Mouse (Mus musculus): ENCODE measurements around the gene Olfr346. TPM values are rescaled to one million over a fixed set of nuclear protein-coding genes. Genes with fewer than 3 reads are reported as not detected.

Olfr346 gene
- total RNA-seq (2014; rRNA removed) (not detected in 2 replicates), polyA plus RNA-seq (2015; fragmentation: Nextera tagmentation; extraction: Ambion mirVana) (not detected in 2 replicates)

- no peak for TF ChIP-seq CTCF (IDR thresholded peaks at IDR 0.05)
- Histone ChIP-seq H3K9ac (replicated peaks; ENCODE audit: low read length, poor library complexity, severe bottlenecking) (no peak within 1 kb of the TSS), H3K9me3 (ENCODE audit: low read length) (peaks cover 10% of the 10 kb centered on the region; the same call in 1 of the 2 replicates), H3K4me2 (ENCODE audit: low read depth, low read length, poor library complexity, severe bottlenecking) (no peak within 1 kb of the TSS), H3K36me3 (ENCODE audit: insufficient read depth, low read length) (no peaks in the 10 kb centered on the region), H3K4me3 (ENCODE audit: low read depth, low read length) (no peak within 1 kb of the TSS), H3K4me1 (ENCODE audit: insufficient read depth, low read length) (no peaks in the 10 kb centered on the region), H3K27ac (ENCODE audit: low read depth, low read length) (no peak within 1 kb of the TSS), H3K27me3 (ENCODE audit: insufficient read depth, low read length) (no peaks in the 10 kb centered on the region)
- ATAC-seq (ENCODE audit: low FRiP score) (no peak), DNase-seq (ENCODE audit: low spot score) (no peak)
- WGBS, result 91% methylated on average over 1 of the region's 1 CpGs
Measured at GRCm38 (mm10) chr2:36685488-36685887, at the start of gene Olfr346. TSS of gene Olfr346 (plus strand) at chr2:36685788.

- H3K27me3 ChIP-seq (ENCODE audit: insufficient read depth, low read length), result no peaks in the 10 kb centered on the region
- no peak within 1 kb of the TSS for H3K4me3 ChIP-seq (ENCODE audit: low read depth, low read length)
- no peak for TF ChIP-seq CTCF (IDR thresholded peaks at IDR 0.05)
- ATAC-seq (ENCODE audit: low FRiP score) (no peak), DNase-seq (ENCODE audit: low spot score) (no peak)
- no peaks in the 10 kb centered on the region for H3K4me1 ChIP-seq (ENCODE audit: insufficient read depth, low read length)
- H3K9me3 ChIP-seq (ENCODE audit: low read length), result 0 out of 2 replicates have a peak, but pooled peaks cover 9% of the 10 kb centered on the region
- no peak within 1 kb of the TSS for H3K27ac ChIP-seq (ENCODE audit: low read depth, low read length)
- WGBS, result 79% methylated on average over 1 of the region's 1 CpGs
- no peaks in the 10 kb centered on the region for H3K36me3 ChIP-seq (ENCODE audit: insufficient read depth, low read length)
- no peak within 1 kb of the TSS for H3K9ac ChIP-seq (replicated peaks; ENCODE audit: low read length, poor library complexity, severe bottlenecking)
- no peak within 1 kb of the TSS for H3K4me2 ChIP-seq (ENCODE audit: low read depth, low read length, poor library complexity, severe bottlenecking)
Measured at GRCm38 (mm10) chr2:36639741-36640140, 45.8 kb upstream of the Olfr346 start, which contains the start of gene Olfr345. TSS of gene Olfr345 (plus strand) at chr2:36640041.

GRCm38 (mm10) chr2:36731602-36732001 is 46.0 kb downstream of the Olfr346 start, which contains the start of gene Olfr347:
TSS of gene Olfr347 (plus strand) at chr2:36731902.
- Histone ChIP-seq H3K4me2 (ENCODE audit: low read depth, low read length, poor library complexity, severe bottlenecking) (no peak within 1 kb of the TSS), H3K27me3 (ENCODE audit: insufficient read depth, low read length) (no peaks in the 10 kb centered on the region), H3K27ac (ENCODE audit: low read depth, low read length) (no peak within 1 kb of the TSS), H3K4me3 (ENCODE audit: low read depth, low read length) (no peak within 1 kb of the TSS), H3K9ac (replicated peaks; ENCODE audit: low read length, poor library complexity, severe bottlenecking) (no peak within 1 kb of the TSS), H3K9me3 (ENCODE audit: low read length) (peaks cover 15% of the 10 kb centered on the region), H3K4me1 (ENCODE audit: insufficient read depth, low read length) (no peaks in the 10 kb centered on the region), H3K36me3 (ENCODE audit: insufficient read depth, low read length) (no peaks in the 10 kb centered on the region)
- ATAC-seq (ENCODE audit: low FRiP score) (no peak), DNase-seq (ENCODE audit: low spot score) (no peak)
- TF ChIP-seq CTCF (IDR thresholded peaks at IDR 0.05), result no peak

- Histone ChIP-seq H3K27ac (ENCODE audit: low read depth, low read length) (no peak overlapping the region), H3K4me2 (ENCODE audit: low read depth, low read length, poor library complexity, severe bottlenecking) (no peak overlapping the region), H3K9ac (replicated peaks; ENCODE audit: low read length, poor library complexity, severe bottlenecking) (no peak overlapping the region), H3K9me3 (ENCODE audit: low read length) (peaks cover 4% of the 10 kb centered on the region; the same call in 1 of the 2 replicates), H3K4me1 (ENCODE audit: insufficient read depth, low read length) (no peaks in the 10 kb centered on the region), H3K27me3 (ENCODE audit: insufficient read depth, low read length) (no peaks in the 10 kb centered on the region), H3K4me3 (ENCODE audit: low read depth, low read length) (no peak overlapping the region), H3K36me3 (ENCODE audit: insufficient read depth, low read length) (no peaks in the 10 kb centered on the region)
- no peak for ATAC-seq (ENCODE audit: low FRiP score)
- 56% methylated on average over 3 of the region's 3 CpGs for WGBS
- no peak for DNase-seq (ENCODE audit: low spot score)
- no peak for TF ChIP-seq CTCF (IDR thresholded peaks at IDR 0.05)
Measured at GRCm38 (mm10) chr2:36736226-36736625, 50.6 kb downstream of the Olfr346 start.

Other genes starting within 250 kb of the Olfr346 start
- gene Olfr340, start 233.2 kb upstream of the Olfr346 start, total RNA-seq (2014; rRNA removed), result not detected in 2 replicates
- gene Olfr340, start 233.2 kb upstream of the Olfr346 start, polyA plus RNA-seq (2015; fragmentation: Nextera tagmentation; extraction: Ambion mirVana), result not detected in 2 replicates
- not detected in 2 replicates for gene Olfr341, start 203.3 kb upstream of the Olfr346 start, total RNA-seq (2014; rRNA removed)
- gene Olfr341, start 203.3 kb upstream of the Olfr346 start, polyA plus RNA-seq (2015; fragmentation: Nextera tagmentation; extraction: Ambion mirVana), result not detected in 2 replicates
- gene Olfr342, start 160.8 kb upstream of the Olfr346 start, total RNA-seq (2014; rRNA removed), result not detected in 2 replicates
- gene Olfr342, start 160.8 kb upstream of the Olfr346 start, polyA plus RNA-seq (2015; fragmentation: Nextera tagmentation; extraction: Ambion mirVana), result not detected in 2 replicates
- gene Olfr344, start 119.1 kb upstream of the Olfr346 start, total RNA-seq (2014; rRNA removed), result not detected in 2 replicates
- not detected in 2 replicates for gene Olfr344, start 119.1 kb upstream of the Olfr346 start, polyA plus RNA-seq (2015; fragmentation: Nextera tagmentation; extraction: Ambion mirVana)
- not detected in 2 replicates for gene Olfr345, start 45.7 kb upstream of the Olfr346 start, total RNA-seq (2014; rRNA removed)
- not detected in 2 replicates for gene Olfr345, start 45.7 kb upstream of the Olfr346 start, polyA plus RNA-seq (2015; fragmentation: Nextera tagmentation; extraction: Ambion mirVana)
- gene Olfr347, start 46.1 kb downstream of the Olfr346 start, total RNA-seq (2014; rRNA removed), result not detected in 2 replicates
- not detected in 2 replicates for gene Olfr347, start 46.1 kb downstream of the Olfr346 start, polyA plus RNA-seq (2015; fragmentation: Nextera tagmentation; extraction: Ambion mirVana)
- gene Olfr348, start 98.5 kb downstream of the Olfr346 start, total RNA-seq (2014; rRNA removed), result not detected in 2 replicates
- not detected in 2 replicates for gene Olfr348, start 98.5 kb downstream of the Olfr346 start, polyA plus RNA-seq (2015; fragmentation: Nextera tagmentation; extraction: Ambion mirVana)
- gene Olfr50, start 104.8 kb downstream of the Olfr346 start, total RNA-seq (2014; rRNA removed), result not detected in 2 replicates
- not detected in 2 replicates for gene Olfr50, start 104.8 kb downstream of the Olfr346 start, polyA plus RNA-seq (2015; fragmentation: Nextera tagmentation; extraction: Ambion mirVana)
- not detected in 2 replicates for gene Olfr3, start 131.2 kb downstream of the Olfr346 start, total RNA-seq (2014; rRNA removed)
- not detected in 2 replicates for gene Olfr3, start 131.2 kb downstream of the Olfr346 start, polyA plus RNA-seq (2015; fragmentation: Nextera tagmentation; extraction: Ambion mirVana)
- gene Olfr350, start 160.5 kb downstream of the Olfr346 start, total RNA-seq (2014; rRNA removed), result not detected in 2 replicates
- not detected in 2 replicates for gene Olfr350, start 160.5 kb downstream of the Olfr346 start, polyA plus RNA-seq (2015; fragmentation: Nextera tagmentation; extraction: Ambion mirVana)
- gene Olfr351, start 176.9 kb downstream of the Olfr346 start, total RNA-seq (2014; rRNA removed), result not detected in 2 replicates
- not detected in 2 replicates for gene Olfr351, start 176.9 kb downstream of the Olfr346 start, polyA plus RNA-seq (2015; fragmentation: Nextera tagmentation; extraction: Ambion mirVana)
- gene Olfr352, start 182.7 kb downstream of the Olfr346 start, total RNA-seq (2014; rRNA removed), result not detected in 2 replicates
- not detected in 2 replicates for gene Olfr352, start 182.7 kb downstream of the Olfr346 start, polyA plus RNA-seq (2015; fragmentation: Nextera tagmentation; extraction: Ambion mirVana)
- not detected in 2 replicates for gene Olfr353, start 207.1 kb downstream of the Olfr346 start, total RNA-seq (2014; rRNA removed)
- gene Olfr353, start 207.1 kb downstream of the Olfr346 start, polyA plus RNA-seq (2015; fragmentation: Nextera tagmentation; extraction: Ambion mirVana), result not detected in 2 replicates
- not detected in 2 replicates for gene Olfr354, start 219.9 kb downstream of the Olfr346 start, total RNA-seq (2014; rRNA removed)
- gene Olfr354, start 219.9 kb downstream of the Olfr346 start, polyA plus RNA-seq (2015; fragmentation: Nextera tagmentation; extraction: Ambion mirVana), result not detected in 2 replicates
- gene Olfr355, start 243.1 kb downstream of the Olfr346 start, total RNA-seq (2014; rRNA removed), result not detected in 2 replicates
- not detected in 2 replicates for gene Olfr355, start 243.1 kb downstream of the Olfr346 start, polyA plus RNA-seq (2015; fragmentation: Nextera tagmentation; extraction: Ambion mirVana)

All from midbrain, postnatal 0 days (tissue).